Mouse (Mus musculus) liver, adult 2 months (tissue): ENCODE data around the gene Cdc42bpa. TPM values are rescaled to one million over a fixed set of nuclear protein-coding genes. Genes with fewer than 3 reads are reported as not detected.
"Not testable (repeated sequence)": the region's sequence is repeated elsewhere in the genome, so short reads cannot be mapped to it uniquely, and the experiment has no call there.

Experiments
- DNase-seq: peaks from one replicate; pipeline ENCODE4 v3.0.0-alpha.2; 2011; ENCODE audit warnings: low read depth, low spot score; ENCODE audit errors: extremely low read depth
- H3K27ac ChIP-seq: fragments of 200-500 bp; replicated peaks from 2 replicates; pipeline ENCODE4 v1.5.1; 2012; ENCODE audit warnings: low read depth, mild to moderate bottlenecking, control low read depth, inconsistent platforms, low read length; ENCODE audit not compliant: insufficient read depth
- H3K27me3 ChIP-seq: fragments of 200-500 bp; 2 replicates; pipeline ENCODE4 v1.6.1; 2012; ENCODE audit warnings: mild to moderate bottlenecking, moderate library complexity, low read length, inconsistent platforms; ENCODE audit not compliant: control insufficient read depth, insufficient read depth
- H3K36me3 ChIP-seq: fragments of 200-500 bp; 2 replicates; pipeline ENCODE4 v1.6.1; 2012; ENCODE audit warnings: low read length, inconsistent platforms; ENCODE audit not compliant: control insufficient read depth, insufficient read depth
- H3K4me1 ChIP-seq: fragments of 200-500 bp; 2 replicates; pipeline ENCODE4 v1.6.1; 2011; ENCODE audit warnings: low read length; ENCODE audit not compliant: control insufficient read depth, insufficient read depth
- H3K4me3 ChIP-seq: fragments of 200-500 bp; 2 replicates; pipeline ENCODE4 v1.5.1; 2011; ENCODE audit warnings: low read depth, mild to moderate bottlenecking, control low read depth, low read length, moderate library complexity; ENCODE audit not compliant: insufficient read depth
- H3K79me2 ChIP-seq: fragments of 200-500 bp; 2 replicates; pipeline ENCODE4 v1.6.1; 2012; ENCODE audit warnings: inconsistent platforms, mild to moderate bottlenecking, low read length, moderate library complexity; ENCODE audit not compliant: control insufficient read depth, insufficient read depth
- H3K9ac ChIP-seq: fragments of 200-500 bp; 2 replicates; pipeline ENCODE4 v1.6.1; 2012; ENCODE audit warnings: low read depth, mild to moderate bottlenecking, control low read depth, inconsistent platforms, low read length
- CTCF ChIP-seq: fragments of 200-500 bp; IDR thresholded peaks from 2 replicates; pipeline ENCODE4 v1.5.1; 2011; ENCODE audit warnings: low read depth, low read length, control low read depth
- POLR2A ChIP-seq: fragments of 200-500 bp; IDR thresholded peaks from 2 replicates; pipeline ENCODE4 v1.6.1; 2011; ENCODE audit warnings: low read length, control low read depth; ENCODE audit not compliant: insufficient read depth; ENCODE audit errors: extremely low read depth
- WGBS: fragments of 180-500 bp; shearing (Covaris S2); methylation state at CpG from one replicate; pipeline ENCODE4 v1.1.7; 2018; 5-methylcytosine and 5-hydroxymethylcytosine counted together
- polyA plus RNA-seq: library from polyadenylated mRNA; depleted of rRNA; stranded (reverse); fragments of >200 nt; gene quantifications from 2 replicates; pipeline ENCODE4 v1.2.3, GENCODE M21; 2012
- total RNA-seq: library from RNA; depleted of rRNA; stranded (reverse); fragments of >200 nt; gene quantifications from 2 replicates; pipeline ENCODE4 v1.2.3, GENCODE M21; 2014

Gene Cdc42bpa
- total and polyA plus RNA-seq, 2 experiments: 7.0 to 24.7 TPM

GRCm38 (mm10) chr1:180008057-180008456, 47.8 kb downstream of the Cdc42bpa start:
- Histone ChIP-seq H3K27ac (no peak overlapping the region), H3K4me1 (peaks cover 2% of the 10 kb centered on the region; the same call in 1 of the 2 replicates), H3K9ac (no peak overlapping the region), H3K79me2 (peaks cover 11% of the 10 kb centered on the region; the same call in 1 of the 2 replicates), H3K27me3 (no peaks in the 10 kb centered on the region), H3K36me3 (no peaks in the 10 kb centered on the region), H3K4me3 (no peak overlapping the region)
- peak; percentile 76 for DNase-seq
- no peak for TF ChIP-seq POLR2A
- TF ChIP-seq CTCF: no peak

- Histone ChIP-seq H3K27ac (no peak overlapping the region), H3K4me3 (no peak overlapping the region), H3K79me2 (no peaks in the 10 kb centered on the region; the same call in 1 of the 2 replicates), H3K36me3 (no peaks in the 10 kb centered on the region), H3K27me3 (no peaks in the 10 kb centered on the region), H3K4me1 (no peaks in the 10 kb centered on the region; the same call in 1 of the 2 replicates), H3K9ac (no peak overlapping the region)
- TF ChIP-seq POLR2A: no peak
- no peak for TF ChIP-seq CTCF
- no peak for DNase-seq
- 87% methylated on average over 4 of the region's 4 CpGs for WGBS
Observed at GRCm38 (mm10) chr1:180013479-180013878, 53.2 kb downstream of the Cdc42bpa start.

GRCm38 (mm10) chr1:180018218-180018617, 57.9 kb downstream of the Cdc42bpa start:
- Histone ChIP-seq H3K4me1 (peaks cover 4% of the 10 kb centered on the region; the same call in 1 of the 2 replicates), H3K27ac (no peak overlapping the region), H3K4me3 (no peak overlapping the region), H3K9ac (no peak overlapping the region), H3K79me2 (peaks cover 15% of the 10 kb centered on the region), H3K36me3 (no peaks in the 10 kb centered on the region), H3K27me3 (no peaks in the 10 kb centered on the region)
- TF ChIP-seq CTCF (no peak), POLR2A (no peak)
- WGBS: 45% methylated on average over 2 of the region's 2 CpGs
- DNase-seq: peak; percentile 94

GRCm38 (mm10) chr1:180021463-180022296, 61.4 kb downstream of the Cdc42bpa start:
- Histone ChIP-seq H3K4me1 (peaks cover 13% of the 10 kb centered on the region), H3K79me2 (peaks cover 20% of the 10 kb centered on the region), H3K36me3 (no peaks in the 10 kb centered on the region), H3K9ac (no peak overlapping the region), H3K4me3 (no peak overlapping the region), H3K27ac (no peak overlapping the region), H3K27me3 (no peaks in the 10 kb centered on the region)
- DNase-seq: peak; percentile 75
- no peak for TF ChIP-seq CTCF
- 57% methylated on average over 11 of the region's 11 CpGs for WGBS

GRCm38 (mm10) chr1:180023512-180023911, 63.2 kb downstream of the Cdc42bpa start:
- H3K79me2 ChIP-seq: peaks cover 20% of the 10 kb centered on the region
- H3K4me1 ChIP-seq: peaks cover 13% of the 10 kb centered on the region
- H3K9ac ChIP-seq: no peak overlapping the region
- no peak overlapping the region; the same call in 1 of the 2 replicates for H3K27ac ChIP-seq
- H3K4me3 ChIP-seq: no peak overlapping the region
- no peaks in the 10 kb centered on the region for H3K36me3 ChIP-seq
- 47% methylated on average over 5 of the region's 5 CpGs for WGBS
- no peaks in the 10 kb centered on the region for H3K27me3 ChIP-seq
- TF ChIP-seq POLR2A (no peak), CTCF (no peak)
- DNase-seq: peak; percentile 92

- not testable (repeated sequence) for H3K4me1 ChIP-seq, H3K4me3 ChIP-seq, H3K79me2 ChIP-seq, DNase-seq, H3K27me3 ChIP-seq, H3K36me3 ChIP-seq, H3K9ac ChIP-seq, H3K27ac ChIP-seq
- WGBS: 93% methylated on average over 5 of the region's 5 CpGs
Observed at GRCm38 (mm10) chr1:180029863-180030262, 69.6 kb downstream of the Cdc42bpa start.
